Mouse (Mus musculus): ENCODE data around the gene Hoxa6.

DNA sequence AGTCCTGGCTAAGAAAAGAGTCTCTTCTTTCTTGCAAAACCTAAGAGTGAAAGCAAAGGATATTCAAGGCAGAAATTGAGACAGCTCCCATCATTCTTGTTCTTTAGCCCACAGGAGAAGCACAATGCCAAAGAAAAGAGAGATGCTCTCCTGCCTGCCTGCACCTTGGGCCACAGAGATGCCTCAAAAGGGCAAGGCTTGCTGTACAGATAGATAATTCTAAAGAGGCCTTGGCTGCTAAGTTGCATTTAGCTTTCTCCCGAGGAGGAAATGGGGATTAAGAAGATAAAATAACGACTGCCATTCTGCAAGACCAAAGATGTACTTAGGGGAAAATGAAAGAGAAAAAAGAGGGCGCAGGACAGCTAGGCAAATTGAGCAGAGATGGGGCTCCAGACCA, 38.4 kb upstream of the Hoxa6 start:
- TF ChIP-seq CTCF (conservative IDR thresholded peaks at IDR 0.05; ENCODE audit: low read length): no peak
- TF ChIP-seq NANOG (IDR thresholded peaks at IDR 0.05; ENCODE audit: borderline replicate concordance, low read length): no peak
